Mouse (Mus musculus) embryonic stem cell, embryonic (primary cell): Measurements from ENCODE around the gene Gm49383.

Source experiments
- CTCF ChIA-PET, 4 experiments: fragments of 300-600 bp in 2 of 4; fragments of 350-600 bp in 2 of 4; sonication (Branson Sonifier 250); formaldehyde crosslinking; loops; one replicate each; lab custom pipeline; 2022; ENCODE audit warnings: inconsistent platforms in 2 of 4; lab: Charles Lee
- POLR2A ChIA-PET, 4 experiments: fragments of 300-600 bp in 2 of 4; fragments of 350-600 bp in 2 of 4; sonication (Branson Sonifier 250); formaldehyde crosslinking; loops; one replicate each; lab custom pipeline; 2022; ENCODE audit warnings: antibody characterized with exemption in 4 of 4, inconsistent platforms in 1 of 4; lab: Charles Lee

Gene Gm49383

DNA sequence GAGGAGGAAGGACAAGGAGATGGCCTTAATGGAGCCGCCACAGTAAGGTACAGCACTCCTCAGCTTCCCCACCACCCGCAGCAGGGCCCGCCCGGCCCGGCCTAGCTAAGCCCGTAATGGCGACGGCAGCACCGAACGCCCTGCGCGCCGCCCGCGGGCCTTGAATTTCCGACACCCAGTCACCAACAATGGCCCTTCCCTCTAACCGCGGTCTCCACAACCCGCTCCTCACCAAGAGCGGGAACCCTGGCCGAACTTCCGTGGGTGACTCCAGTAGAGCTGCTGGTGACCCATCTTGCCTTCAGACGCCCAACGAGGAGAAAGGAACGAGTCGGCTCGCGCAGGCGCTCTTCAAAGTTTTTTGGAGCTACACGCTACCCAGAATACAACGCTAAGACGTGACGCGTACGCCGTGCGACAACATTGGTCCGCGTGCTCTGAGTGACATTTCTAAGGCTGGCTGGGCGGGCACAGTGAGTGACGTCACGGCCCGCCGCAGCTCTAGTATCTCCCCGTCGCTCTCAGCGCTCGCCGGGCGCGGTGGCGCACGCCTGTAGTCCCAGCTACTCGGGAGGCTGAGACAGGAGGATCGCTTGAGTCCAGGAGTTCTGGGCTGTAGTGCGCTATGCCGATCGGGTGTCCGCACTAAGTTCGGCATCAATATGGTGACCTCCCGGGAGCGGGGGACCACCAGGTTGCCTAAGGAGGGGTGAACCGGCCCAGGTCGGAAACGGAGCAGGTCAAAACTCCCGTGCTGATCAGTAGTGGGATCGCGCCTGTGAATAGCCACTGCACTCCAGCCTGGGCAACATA is 37.9 kb downstream of the Gm49383 start, which contains the start of gene Rps29:
TSS of gene Rps29 (minus strand) at position 422 of the 813 bp plus-strand sequence.
- ChIA-PET POLR2A (interaction anchor here (0.6 to 4.9 kb wide), 72 partner anchors 9 to 1857 kb away, joined by 3 to 96 read pairs (median 4); partner anchors contain the start of genes Gm49383 (in 3 of the 4), Lrr1 (in 3 of the 4), Atp5s (in 2 of the 4) and L2hgdh (in 2 of the 4)), CTCF (interaction anchor here in 2 of 4 experiments (0.8 to 1.8 kb wide), 6 partner anchors 10 to 32 kb away, joined by 3 to 6 read pairs (median 4); partner anchors contain the start of gene Lrr1 (in 1 of the 2))

GRCm38 (mm10) chr12:69158366-69158764 is 38.5 kb downstream of the Gm49383 start:
- ChIA-PET POLR2A (interaction anchor here (0.6 to 4.9 kb wide), 69 partner anchors 8 to 1857 kb away, joined by 3 to 96 read pairs (median 4); partner anchors contain the start of genes Gm49383 (in 3 of the 4), Lrr1 (in 3 of the 4), Atp5s (in 2 of the 4) and L2hgdh (in 2 of the 4)), CTCF (interaction anchor here in 2 of 4 experiments (0.8 to 1.8 kb wide), 5 partner anchors 10 to 31 kb away, joined by 3 to 6 read pairs (median 4); partner anchors contain the start of gene Lrr1 (in 1 of the 2))

- ChIA-PET CTCF (no interaction called here), POLR2A (interaction anchor here (0.7 to 4.9 kb wide), 33 partner anchors 8 to 101 kb away, joined by 3 to 96 read pairs (median 7); partner anchors contain the start of genes Lrr1 (in 2 of the 4), Mgat2 (in 2 of the 4), Rpl36al (in 2 of the 4) and Dnaaf2 (in 1 of the 4))
Measured at GRCm38 (mm10) chr12:69157107-69157506, 39.8 kb downstream of the Gm49383 start.

GRCm38 (mm10) chr12:69156436-69156835 is 40.5 kb downstream of the Gm49383 start:
- ChIA-PET CTCF (no interaction called here), POLR2A (interaction anchor here (0.6 to 4.9 kb wide), 30 partner anchors 8 to 127 kb away, joined by 3 to 96 read pairs (median 6); partner anchors contain the start of genes Lrr1 (in 3 of the 4), Dnaaf2 (in 1 of the 4), Gm49383 (in 1 of the 4) and Mgat2 (in 1 of the 4))

DNA sequence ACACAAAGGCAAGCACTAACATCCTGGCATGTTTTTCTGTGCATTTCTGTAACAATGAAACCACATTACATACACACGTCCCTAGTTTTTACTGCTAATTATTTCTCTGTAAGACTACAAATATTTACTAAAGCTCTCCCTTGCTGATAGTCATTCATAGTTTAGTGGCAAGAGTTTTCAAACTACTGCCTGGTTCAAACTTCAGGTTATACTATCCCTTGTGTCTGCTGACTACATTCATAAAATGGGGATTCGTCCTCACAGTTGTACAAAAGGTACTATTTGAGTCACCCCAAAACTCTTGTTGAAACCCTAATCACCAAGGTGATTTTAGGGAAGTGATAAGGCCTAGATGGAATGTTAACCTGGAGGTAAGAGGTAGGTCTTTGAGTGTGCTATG is 41.0 kb downstream of the Gm49383 start:
- CTCF ChIA-PET = no interaction called here

GRCm38 (mm10) chr12:69150049-69150448 is 46.9 kb downstream of the Gm49383 start:
- POLR2A ChIA-PET = interaction anchor here in 3 of 4 experiments (1.2 to 4.1 kb wide), 5 partner anchors 6 to 9 kb away, joined by 3 to 24 read pairs (median 9); partner anchors contain the start of gene Rps29 (in 3 of the 3)

More for the DNA sequence above, 41.0 kb downstream of the Gm49383 start:
- POLR2A ChIA-PET = interaction anchor here (0.6 to 4.9 kb wide), 25 partner anchors 8 to 126 kb away, joined by 3 to 96 read pairs (median 6); partner anchors contain the start of genes Lrr1 (in 3 of the 4), Mgat2 (in 1 of the 4) and Rpl36al (in 1 of the 4)

GRCm38 (mm10) chr12:69147166-69147735 is 49.7 kb downstream of the Gm49383 start:
- CTCF ChIA-PET = interaction anchor here in 1 of 4 experiments (0.6 kb wide), 1 partner anchor 155 kb away, joined by 3 read pairs; no protein-coding TSS in a partner anchor

More at GRCm38 (mm10) chr12:69150049-69150448, 46.9 kb downstream of the Gm49383 start:
- CTCF ChIA-PET = interaction anchor here in 1 of 4 experiments (0.6 kb wide), 1 partner anchor 23 kb away, joined by 4 read pairs; no protein-coding TSS in a partner anchor

DNA sequence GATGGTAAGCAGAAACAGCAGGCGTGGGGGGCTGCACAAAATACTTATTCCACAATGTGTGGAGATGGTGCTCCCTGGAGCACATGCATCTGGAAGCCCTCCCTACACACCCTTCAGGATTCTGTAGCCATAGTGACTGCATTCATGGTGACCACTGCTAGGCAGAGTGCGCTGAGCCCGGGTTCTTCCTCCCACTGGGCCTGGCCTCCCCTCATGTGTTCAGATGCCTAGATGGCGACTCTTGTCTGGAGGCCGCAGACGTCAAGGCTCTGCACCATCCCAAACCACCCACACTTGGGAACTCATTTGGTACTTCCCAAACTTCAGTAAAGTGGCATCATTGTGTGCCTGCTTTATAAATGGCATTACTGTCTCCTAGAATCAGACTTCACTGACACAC is 53.4 kb downstream of the Gm49383 start:
- ChIA-PET CTCF (interaction anchor here in 2 of 4 experiments (0.8 to 1.5 kb wide), 2 partner anchors 11 to 16 kb away, joined by 3 read pairs; no protein-coding TSS in a partner anchor), POLR2A (interaction anchor here in 2 of 4 experiments (1.2 to 4.0 kb wide), 3 partner anchors 13 to 15 kb away, joined by 3 to 23 read pairs (median 4); partner anchors contain the start of gene Rps29 (in 2 of the 2))

More at GRCm38 (mm10) chr12:69147166-69147735, 49.7 kb downstream of the Gm49383 start:
- POLR2A ChIA-PET = interaction anchor here in 3 of 4 experiments (0.8 to 4.1 kb wide), 3 partner anchors 9 to 11 kb away, joined by 3 to 24 read pairs (median 22); partner anchors contain the start of gene Rps29 (in 1 of the 3)

- POLR2A ChIA-PET = interaction anchor here in 2 of 4 experiments (0.6 to 4.0 kb wide), 3 partner anchors 8 to 17 kb away, joined by 3 to 23 read pairs (median 3); no protein-coding TSS in a partner anchor
- CTCF ChIA-PET = no interaction called here
Measured at GRCm38 (mm10) chr12:69139841-69140240, 57.1 kb downstream of the Gm49383 start.

DNA sequence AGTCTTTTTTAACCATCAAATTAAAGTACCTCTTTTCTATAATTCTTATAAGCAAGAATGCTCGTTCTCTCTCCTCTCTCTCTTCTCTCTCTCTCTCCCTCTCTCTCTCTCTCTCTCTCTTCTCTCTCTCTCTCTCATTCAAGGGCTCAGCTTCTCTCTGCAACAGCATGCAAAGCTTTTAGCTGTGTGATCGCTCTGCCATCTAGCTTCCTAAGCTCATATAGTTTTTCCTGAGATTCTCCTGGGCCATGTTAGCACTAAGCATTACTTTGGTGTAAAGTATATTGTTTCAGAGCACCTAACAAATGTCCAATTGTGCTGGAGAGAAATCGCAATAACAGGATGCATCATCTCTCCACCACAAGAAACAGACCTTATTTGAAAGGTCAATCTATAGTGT is 57.7 kb downstream of the Gm49383 start:
- ChIA-PET POLR2A (no interaction called here), CTCF (no interaction called here)
